Mouse (Mus musculus) erythroblast, embryonic 14.5 days (primary cell): Measurements from ENCODE around the gene BC052040.

Experiments
- GATA1 ChIP-seq: IDR thresholded peaks from 2 replicates; pipeline ENCODE4 v1.6.1; 2012; ENCODE audit warnings: low read length, inconsistent platforms, mixed read lengths
- TAL1 ChIP-seq: IDR thresholded peaks from 3 replicates; pipeline ENCODE4 v1.6.1; 2012; ENCODE audit warnings: low read length, inconsistent platforms, mixed read lengths

- TF ChIP-seq GATA1 (no peak), TAL1 (no peak)
These were observed 38.3 kb upstream of the BC052040 start for GRCm38 (mm10) chr2:115543212-115543611.
